In genomic region chr6:98198706-98199105, GRCm38 (mm10) we compare ENCODE assay signal across 23 mouse cellular contexts.
A peak's percentile ranks its signal among the peaks of the same experiment; 100 is the strongest.
DNase-seq lines count a peak whose midpoint lies in the region; ATAC-seq lines count a peak whose summit lies in the region.
"Had no signal": no experiment of that assay in that cellular context is flagged by ENCODE, and none has a peak within 500 bp of the region (broad histone marks: within the 10 kb centered on the region; RNA-seq: fewer than 3 reads in every experiment).

No protein-coding gene starts in this region.

- H3K36me3 ChIP-seq in neural tube, embryonic 15.5 days, result no peaks in the 10 kb centered on the region
- no peaks in the 10 kb centered on the region for H3K36me3 ChIP-seq in forebrain, embryonic 14.5 days (ENCODE audit: control insufficient read depth, insufficient read depth, low read length)
- H3K36me3 ChIP-seq: embryonic facial prominence, embryonic 12.5 days; heart, embryonic 15.5 days; limb, embryonic 12.5 days had no signal

- no peak for ATAC-seq in neural tube, embryonic 15.5 days (ENCODE audit: low FRiP score)
- ATAC-seq in forebrain, embryonic 14.5 days, result no peak

- H3K9ac ChIP-seq in neural tube, embryonic 15.5 days (replicated peaks), result no peak overlapping the region
- H3K9ac ChIP-seq in forebrain, embryonic 14.5 days (ENCODE audit: low read length), result no peak overlapping the region
- H3K9ac ChIP-seq: embryonic facial prominence, embryonic 12.5 days; heart, embryonic 15.5 days; hindbrain, embryonic 14.5 days; limb, embryonic 12.5 days; liver, embryonic 14.5 days had no signal

- no peak overlapping the region for H3K4me2 ChIP-seq in neural tube, embryonic 15.5 days
- H3K4me2 ChIP-seq in forebrain, embryonic 14.5 days (ENCODE audit: low read length), result no peak overlapping the region
- H3K4me2 ChIP-seq: embryonic facial prominence, embryonic 12.5 days; heart, embryonic 15.5 days; hindbrain, embryonic 14.5 days; limb, embryonic 12.5 days; midbrain, embryonic 11.5 days had no signal

- WGBS in neural tube, embryonic 15.5 days, result 89% methylated on average over 2 of the region's 2 CpGs
- WGBS in forebrain, embryonic 14.5 days, result 77% methylated on average over 2 of the region's 2 CpGs

- no peak overlapping the region for H3K27ac ChIP-seq in neural tube, embryonic 15.5 days (replicated peaks)
- H3K27ac ChIP-seq in forebrain, embryonic 14.5 days (ENCODE audit: low read depth, low read length), result no peak overlapping the region
- H3K27ac ChIP-seq: embryonic facial prominence, embryonic 12.5 days; heart, adult 2 months; heart, embryonic 15.5 days; hindbrain, embryonic 14.5 days; kidney, postnatal 0 days; limb, embryonic 12.5 days; liver, embryonic 14.5 days had no signal

- H3K9me3 ChIP-seq in neural tube, embryonic 15.5 days (replicated peaks), result no peaks in the 10 kb centered on the region
- H3K9me3 ChIP-seq in forebrain, embryonic 14.5 days (replicated peaks; ENCODE audit: control insufficient read depth, low read length), result no peaks in the 10 kb centered on the region
- H3K9me3 ChIP-seq: embryonic facial prominence, embryonic 12.5 days; heart, embryonic 15.5 days had no signal

- DNase-seq in kidney, postnatal 25 days, result peak; percentile 18 to 36
- DNase-seq in kidney, adult 8-10 months, result no peak
- peak; percentile 3 for DNase-seq in 3T3-L1 (ENCODE audit: low read depth, low spot score)
- DNase-seq in Muller cell, postnatal 12 days (ENCODE audit: inconsistent ontology term), result peak; percentile 71
- DNase-seq in adrenal gland, postnatal 10 days, result peak; percentile 61
- no peak for DNase-seq in forebrain, embryonic 14.5 days (ENCODE audit: low spot score)
- DNase-seq: cerebellum, adult 18-20 months; cerebellum, postnatal 25 days; gastrocnemius, postnatal 36 days; heart, adult 2 months; heart, postnatal 36 days; layer of hippocampus, postnatal 36 days; right cerebral cortex, adult 18-20 months; right cerebral cortex, postnatal 4 days; thymus, postnatal 36 days had no signal

- no peaks in the 10 kb centered on the region for H3K4me1 ChIP-seq in neural tube, embryonic 15.5 days
- no peaks in the 10 kb centered on the region for H3K4me1 ChIP-seq in forebrain, embryonic 14.5 days (ENCODE audit: control insufficient read depth, insufficient read depth, low read length)
- H3K4me1 ChIP-seq: embryonic facial prominence, embryonic 12.5 days; heart, embryonic 15.5 days; limb, embryonic 12.5 days had no signal

- H3K4me3 ChIP-seq in neural tube, embryonic 15.5 days (replicated peaks), result no peak overlapping the region
- H3K4me3 ChIP-seq in forebrain, embryonic 14.5 days (ENCODE audit: low read depth, low read length), result no peak overlapping the region
- H3K4me3 ChIP-seq: embryonic facial prominence, embryonic 12.5 days; heart, adult 2 months; heart, embryonic 15.5 days; limb, embryonic 12.5 days had no signal

- no peaks in the 10 kb centered on the region for H3K27me3 ChIP-seq in neural tube, embryonic 15.5 days (replicated peaks)
- no peaks in the 10 kb centered on the region for H3K27me3 ChIP-seq in forebrain, embryonic 14.5 days (replicated peaks; ENCODE audit: control insufficient read depth, insufficient read depth, low read length)
- H3K27me3 ChIP-seq: embryonic facial prominence, embryonic 12.5 days; heart, embryonic 15.5 days; limb, embryonic 12.5 days had no signal

Comparison
In these comparisons a context has a peak if more than half of its experiments do, and no peak if none do; other contexts are left out.
1. DNase-seq: peak in kidney, postnatal 25 days (2 of 2), 3T3-L1 (single experiment), Muller cell, postnatal 12 days (single experiment) and adrenal gland, postnatal 10 days (single experiment); none in kidney, adult 8-10 months (0 of 2) and forebrain, embryonic 14.5 days (single experiment).